Mouse (Mus musculus): ENCODE measurements around the gene Hs3st6. TPM values are rescaled to one million over a fixed set of nuclear protein-coding genes. Genes with fewer than 3 reads are reported as not detected.

Gene Hs3st6
- polyA plus RNA-seq, 1 experiment from 2014 or later: not detected

DNA sequence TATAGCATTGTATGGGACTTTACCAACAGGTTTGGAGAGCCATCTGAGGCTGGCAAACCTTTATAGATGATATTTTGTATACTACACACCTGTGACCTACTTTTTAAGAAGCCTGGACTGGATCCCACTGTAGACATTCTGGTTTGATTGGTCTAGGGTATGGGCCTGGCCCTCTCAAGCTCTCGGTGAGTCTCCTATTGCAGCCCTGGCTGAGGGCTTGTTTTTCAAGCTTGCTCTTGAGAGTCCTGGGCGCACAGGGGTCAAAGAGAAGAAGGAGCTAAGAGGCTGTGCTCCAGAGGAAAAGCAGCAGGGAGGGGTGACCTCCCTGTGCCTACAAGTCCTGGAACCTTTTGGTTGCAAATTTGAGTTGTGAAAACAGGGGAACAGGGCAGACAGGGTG, 24.3 kb downstream of the Hs3st6 start:
- H3K9ac ChIP-seq (replicated peaks; ENCODE audit: low read depth, low read length): no peak overlapping the region
- no peak overlapping the region for H3K4me3 ChIP-seq (ENCODE audit: low read depth, low read length)
- H3K36me3 ChIP-seq (ENCODE audit: control insufficient read depth, insufficient read depth, low read length): no peaks in the 10 kb centered on the region
- no peaks in the 10 kb centered on the region for H3K4me1 ChIP-seq (ENCODE audit: control insufficient read depth, insufficient read depth, low read length)
- no peak overlapping the region for H3K27ac ChIP-seq (ENCODE audit: low read depth, low read length)
- H3K4me2 ChIP-seq (ENCODE audit: low read depth, low read length): no peak overlapping the region
- H3K9me3 ChIP-seq (ENCODE audit: control insufficient read depth, low read length): no peaks in the 10 kb centered on the region
- WGBS: 58% methylated on average over 2 of the region's 2 CpGs
- no peaks in the 10 kb centered on the region for H3K27me3 ChIP-seq (ENCODE audit: control insufficient read depth, insufficient read depth, low read length)
- ATAC-seq (ENCODE audit: low read depth): no peak

DNA sequence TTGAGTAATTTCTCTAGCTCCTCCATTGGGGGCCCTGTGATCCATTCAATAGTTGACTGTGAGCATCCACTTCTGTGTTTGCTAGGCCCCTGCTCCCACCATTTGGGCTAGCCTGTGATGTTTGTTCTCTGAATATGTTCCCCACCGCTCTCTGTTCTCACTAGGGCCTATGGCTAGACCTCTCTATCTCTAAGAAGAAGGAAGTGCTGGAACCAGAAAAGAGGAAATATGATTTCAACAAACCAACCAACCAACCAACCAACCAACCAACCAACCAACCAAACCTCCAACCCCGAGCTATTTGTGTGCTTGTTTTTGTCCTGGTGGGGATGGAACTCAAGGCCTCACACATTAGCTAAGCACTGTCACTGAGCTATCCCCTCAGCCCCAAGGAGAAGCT, 28.0 kb downstream of the Hs3st6 start:
- 89% methylated on average over 2 of the region's 2 CpGs for WGBS
- Histone ChIP-seq H3K27ac (ENCODE audit: low read depth, low read length) (no peak overlapping the region), H3K27me3 (ENCODE audit: control insufficient read depth, insufficient read depth, low read length) (no peaks in the 10 kb centered on the region), H3K4me1 (ENCODE audit: control insufficient read depth, insufficient read depth, low read length) (no peaks in the 10 kb centered on the region), H3K36me3 (ENCODE audit: control insufficient read depth, insufficient read depth, low read length) (no peaks in the 10 kb centered on the region), H3K4me2 (ENCODE audit: low read depth, low read length) (no peak overlapping the region), H3K9ac (replicated peaks; ENCODE audit: low read depth, low read length) (no peak overlapping the region), H3K9me3 (ENCODE audit: control insufficient read depth, low read length) (no peaks in the 10 kb centered on the region), H3K4me3 (ENCODE audit: low read depth, low read length) (no peak overlapping the region)
- ATAC-seq (ENCODE audit: low read depth): no peak

DNA sequence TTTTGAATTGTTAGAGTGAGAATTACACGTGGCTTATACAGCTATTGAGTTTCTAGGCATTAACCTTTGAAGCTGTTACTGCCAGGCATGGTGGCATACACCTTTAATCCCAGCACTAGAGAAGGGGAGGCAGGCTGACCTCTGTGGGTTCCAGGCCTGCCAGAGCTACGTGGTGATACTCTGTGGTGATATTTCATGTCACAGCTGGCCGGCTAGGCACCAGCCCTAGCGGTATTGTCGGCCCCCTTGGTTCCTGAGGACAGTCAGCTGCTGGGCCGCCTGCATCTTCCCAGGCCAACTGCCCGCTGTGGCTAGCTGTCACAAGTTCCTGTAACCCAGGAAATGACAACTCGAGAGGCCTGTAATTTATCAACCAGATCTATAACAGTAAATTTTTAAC, 39.4 kb downstream of the Hs3st6 start:
- H3K9me3 ChIP-seq (ENCODE audit: control insufficient read depth, low read length): no peaks in the 10 kb centered on the region
- no peaks in the 10 kb centered on the region for H3K27me3 ChIP-seq (ENCODE audit: control insufficient read depth, insufficient read depth, low read length)
- no peak overlapping the region for H3K27ac ChIP-seq (ENCODE audit: low read depth, low read length)
- no peak overlapping the region for H3K4me2 ChIP-seq (ENCODE audit: low read depth, low read length)
- no peaks in the 10 kb centered on the region for H3K4me1 ChIP-seq (ENCODE audit: control insufficient read depth, insufficient read depth, low read length)
- no peaks in the 10 kb centered on the region for H3K36me3 ChIP-seq (ENCODE audit: control insufficient read depth, insufficient read depth, low read length)
- no peak overlapping the region for H3K4me3 ChIP-seq (ENCODE audit: low read depth, low read length)
- H3K9ac ChIP-seq (replicated peaks; ENCODE audit: low read depth, low read length): no peak overlapping the region
- ATAC-seq (ENCODE audit: low read depth): no peak
- 63% methylated on average over 8 of the region's 8 CpGs for WGBS

DNA sequence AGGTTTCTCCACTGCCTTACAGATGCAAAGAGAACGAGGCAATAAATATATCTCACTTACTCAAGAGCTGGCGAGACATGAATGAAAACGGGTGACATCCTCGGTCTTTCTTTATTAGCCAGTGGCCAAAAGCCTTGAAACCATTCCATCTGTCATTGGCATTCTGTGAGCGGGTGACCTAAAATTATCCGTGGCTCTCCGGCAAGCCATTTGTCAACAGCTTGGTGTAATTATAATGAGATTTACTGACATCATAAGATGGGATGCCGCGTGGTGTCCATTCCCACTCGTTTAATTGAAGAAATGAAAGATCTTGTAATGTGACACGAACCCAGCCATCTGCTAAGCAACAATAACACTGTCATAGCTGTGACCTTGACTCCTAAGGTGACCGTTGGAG, 42.0 kb downstream of the Hs3st6 start:
- no peaks in the 10 kb centered on the region for H3K9me3 ChIP-seq (ENCODE audit: control insufficient read depth, low read length)
- H3K36me3 ChIP-seq (ENCODE audit: control insufficient read depth, insufficient read depth, low read length): no peaks in the 10 kb centered on the region
- H3K4me2 ChIP-seq (ENCODE audit: low read depth, low read length): no peak overlapping the region
- H3K4me3 ChIP-seq (ENCODE audit: low read depth, low read length): no peak overlapping the region
- H3K27me3 ChIP-seq (ENCODE audit: control insufficient read depth, insufficient read depth, low read length): no peaks in the 10 kb centered on the region
- H3K9ac ChIP-seq (replicated peaks; ENCODE audit: low read depth, low read length): no peak overlapping the region
- WGBS: 58% methylated on average over 12 of the region's 12 CpGs
- ATAC-seq (ENCODE audit: low read depth): no peak
- no peaks in the 10 kb centered on the region for H3K4me1 ChIP-seq (ENCODE audit: control insufficient read depth, insufficient read depth, low read length)
- H3K27ac ChIP-seq (ENCODE audit: low read depth, low read length): no peak overlapping the region

DNA sequence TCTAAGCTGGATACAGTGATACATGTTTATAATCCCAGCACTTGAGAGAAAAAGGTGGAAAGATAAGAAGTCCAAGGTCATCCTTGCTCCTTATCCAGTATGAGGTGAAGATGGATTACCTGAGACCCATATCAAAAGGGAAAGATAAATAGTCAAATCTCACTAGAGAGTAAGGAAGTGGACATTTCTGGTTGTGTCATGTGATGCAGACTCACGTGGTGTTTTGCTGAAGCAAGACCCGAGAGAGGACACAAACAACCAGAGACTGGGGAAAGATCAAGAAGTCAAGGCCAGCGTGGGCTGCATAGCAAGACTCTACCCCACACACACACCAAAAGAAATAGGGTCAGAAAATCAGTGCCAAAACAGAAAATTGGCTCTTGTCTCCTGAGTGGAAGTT, 44.2 kb downstream of the Hs3st6 start:
- Histone ChIP-seq H3K4me3 (ENCODE audit: low read depth, low read length) (no peak overlapping the region), H3K36me3 (ENCODE audit: control insufficient read depth, insufficient read depth, low read length) (no peaks in the 10 kb centered on the region), H3K4me1 (ENCODE audit: control insufficient read depth, insufficient read depth, low read length) (no peaks in the 10 kb centered on the region), H3K27ac (ENCODE audit: low read depth, low read length) (no peak overlapping the region), H3K9me3 (ENCODE audit: control insufficient read depth, low read length) (no peaks in the 10 kb centered on the region), H3K4me2 (ENCODE audit: low read depth, low read length) (no peak overlapping the region), H3K27me3 (ENCODE audit: control insufficient read depth, insufficient read depth, low read length) (no peaks in the 10 kb centered on the region), H3K9ac (replicated peaks; ENCODE audit: low read depth, low read length) (no peak overlapping the region)
- no peak for ATAC-seq (ENCODE audit: low read depth)
- 73% methylated on average over 3 of the region's 3 CpGs for WGBS

DNA sequence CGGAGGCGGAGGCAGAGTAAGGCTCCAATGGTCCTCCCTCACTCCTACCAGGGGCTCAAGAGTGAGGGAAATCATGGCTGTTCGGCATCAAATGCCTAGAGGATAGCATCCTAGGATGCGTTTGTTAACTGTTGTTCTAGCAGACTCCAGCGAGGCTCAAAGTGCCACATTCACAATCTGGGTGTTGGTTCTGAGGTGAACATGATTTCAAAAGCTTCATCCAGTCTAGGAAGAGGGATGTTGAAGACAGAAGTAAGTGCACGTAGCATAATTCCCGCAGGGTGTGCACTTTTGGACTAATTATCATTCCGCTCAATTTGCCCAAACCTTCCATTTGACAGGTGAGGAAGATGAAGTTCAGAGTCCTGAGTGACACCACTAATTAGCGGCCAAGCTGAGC, 45.4 kb downstream of the Hs3st6 start:
- no peak for ATAC-seq (ENCODE audit: low read depth)
- Histone ChIP-seq H3K4me1 (ENCODE audit: control insufficient read depth, insufficient read depth, low read length) (no peaks in the 10 kb centered on the region), H3K4me3 (ENCODE audit: low read depth, low read length) (no peak overlapping the region), H3K9me3 (ENCODE audit: control insufficient read depth, low read length) (no peaks in the 10 kb centered on the region), H3K27me3 (ENCODE audit: control insufficient read depth, insufficient read depth, low read length) (no peaks in the 10 kb centered on the region; the same call in 1 of the 2 replicates), H3K36me3 (ENCODE audit: control insufficient read depth, insufficient read depth, low read length) (no peaks in the 10 kb centered on the region), H3K4me2 (ENCODE audit: low read depth, low read length) (no peak overlapping the region), H3K27ac (ENCODE audit: low read depth, low read length) (no peak overlapping the region), H3K9ac (replicated peaks; ENCODE audit: low read depth, low read length) (no peak overlapping the region)
- 58% methylated on average over 9 of the region's 9 CpGs for WGBS

DNA sequence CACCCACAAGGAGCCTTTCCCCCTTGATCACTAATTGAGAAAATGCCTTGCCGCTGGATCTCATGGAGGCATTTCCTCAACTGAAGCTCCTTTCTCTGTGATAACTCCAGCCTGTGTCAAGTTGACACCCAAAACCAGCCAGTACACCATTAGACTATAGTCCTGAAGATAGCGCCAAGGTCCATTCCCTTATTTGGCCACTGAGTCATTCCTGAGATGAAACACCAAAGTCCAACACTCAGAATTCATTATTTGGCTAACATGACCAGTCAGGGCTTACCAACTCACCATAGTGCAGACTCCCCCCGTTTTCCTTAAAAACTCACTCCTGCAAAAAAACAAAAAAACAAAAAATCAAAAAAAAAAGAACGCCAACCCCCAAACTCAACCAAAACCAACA, 46.7 kb downstream of the Hs3st6 start:
- Histone ChIP-seq H3K27ac (ENCODE audit: low read depth, low read length) (no peak overlapping the region), H3K4me3 (ENCODE audit: low read depth, low read length) (no peak overlapping the region), H3K4me1 (ENCODE audit: control insufficient read depth, insufficient read depth, low read length) (no peaks in the 10 kb centered on the region), H3K9me3 (ENCODE audit: control insufficient read depth, low read length) (no peaks in the 10 kb centered on the region), H3K27me3 (ENCODE audit: control insufficient read depth, insufficient read depth, low read length) (peaks cover 10% of the 10 kb centered on the region; the same call in 1 of the 2 replicates), H3K4me2 (ENCODE audit: low read depth, low read length) (no peak overlapping the region), H3K36me3 (ENCODE audit: control insufficient read depth, insufficient read depth, low read length) (no peaks in the 10 kb centered on the region), H3K9ac (replicated peaks; ENCODE audit: low read depth, low read length) (no peak overlapping the region)
- no peak for ATAC-seq (ENCODE audit: low read depth)
- WGBS: 91% methylated on average over 4 of the region's 4 CpGs

DNA sequence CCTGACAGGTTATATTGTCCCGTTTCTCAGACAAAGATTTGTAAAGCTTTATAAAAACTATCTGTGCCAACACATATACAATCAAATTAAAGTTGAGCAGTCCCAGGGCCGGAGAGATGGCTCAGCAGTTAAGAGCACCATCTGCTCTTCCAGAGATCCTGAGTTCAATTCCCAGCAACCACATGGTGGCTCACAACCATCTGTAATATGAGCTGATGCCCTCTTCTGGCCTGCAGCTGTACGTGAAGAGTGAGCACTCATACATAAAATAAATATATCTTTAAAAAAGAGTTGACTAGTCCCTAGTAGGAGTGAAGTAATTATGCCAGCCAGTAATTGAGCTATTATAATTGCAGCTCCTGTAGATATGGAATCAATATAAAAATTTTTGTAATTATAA, 47.7 kb downstream of the Hs3st6 start:
- Histone ChIP-seq H3K4me3 (ENCODE audit: low read depth, low read length) (no peak overlapping the region), H3K9ac (replicated peaks; ENCODE audit: low read depth, low read length) (no peak overlapping the region), H3K36me3 (ENCODE audit: control insufficient read depth, insufficient read depth, low read length) (no peaks in the 10 kb centered on the region), H3K4me2 (ENCODE audit: low read depth, low read length) (no peak overlapping the region), H3K27ac (ENCODE audit: low read depth, low read length) (no peak overlapping the region), H3K27me3 (ENCODE audit: control insufficient read depth, insufficient read depth, low read length) (peaks cover 18% of the 10 kb centered on the region; the same call in 1 of the 2 replicates), H3K4me1 (ENCODE audit: control insufficient read depth, insufficient read depth, low read length) (no peaks in the 10 kb centered on the region), H3K9me3 (ENCODE audit: control insufficient read depth, low read length) (no peaks in the 10 kb centered on the region)
- 53% methylated on average over 3 of the region's 3 CpGs for WGBS
- ATAC-seq (ENCODE audit: low read depth): no peak

DNA sequence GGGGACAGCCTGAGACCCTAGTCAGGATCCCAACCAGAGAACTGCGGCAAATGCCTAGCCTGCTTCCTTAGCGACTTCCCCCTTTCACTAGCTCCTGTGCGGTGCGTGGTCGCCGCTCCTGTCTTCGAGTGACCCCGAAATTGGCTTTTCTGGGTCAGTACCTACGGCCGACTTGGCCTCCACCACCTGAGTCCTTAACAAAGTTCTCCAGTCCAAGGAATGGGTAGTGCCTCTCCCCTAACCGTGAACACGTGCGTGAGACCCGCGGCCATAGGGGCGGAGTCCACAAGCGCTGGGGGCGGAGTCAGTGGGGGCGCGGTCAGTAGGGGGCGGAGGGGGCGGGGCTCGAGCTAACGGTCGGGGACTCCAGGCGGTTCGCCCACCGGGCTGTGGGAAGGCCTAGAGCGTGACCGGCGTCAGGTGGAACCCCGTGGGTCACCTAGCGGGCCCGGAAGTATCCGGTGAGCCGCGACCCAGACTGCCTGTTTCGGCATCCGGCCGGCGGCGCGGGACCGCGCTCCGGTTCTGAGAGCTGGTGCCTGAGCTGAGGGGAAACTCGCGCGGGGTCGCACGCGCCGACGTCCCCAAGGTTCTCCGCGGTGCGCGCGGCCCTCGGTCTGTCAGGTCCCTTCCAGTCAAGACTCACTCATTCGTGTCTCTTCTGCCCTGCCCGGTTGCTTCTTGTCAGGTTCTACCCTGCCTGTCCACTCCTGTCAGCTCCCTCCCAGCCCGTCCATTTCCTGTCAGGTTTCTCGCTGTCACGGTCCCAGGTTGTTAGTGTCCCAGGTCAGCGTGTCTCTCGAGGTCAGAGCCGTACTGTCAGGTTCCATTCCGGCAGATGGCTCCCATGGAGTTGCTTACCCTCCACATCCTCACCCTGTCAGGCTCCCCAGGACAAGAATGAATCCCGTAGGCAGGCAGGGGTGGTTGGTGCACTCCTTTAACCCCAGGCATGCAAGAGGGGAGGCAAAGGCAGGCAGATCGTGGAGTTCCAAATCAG, 51.5 kb downstream of the Hs3st6 start, which contains the start of gene Meiob:
Gene Meiob, plus strand, starts transcription at position 338 of the 1,000 bp plus-strand sequence.
- no peaks in the 10 kb centered on the region for H3K4me1 ChIP-seq (ENCODE audit: control insufficient read depth, insufficient read depth, low read length)
- H3K36me3 ChIP-seq (ENCODE audit: control insufficient read depth, insufficient read depth, low read length): no peaks in the 10 kb centered on the region
- peaks cover 18% of the 10 kb centered on the region; the same call in 1 of the 2 replicates for H3K27me3 ChIP-seq (ENCODE audit: control insufficient read depth, insufficient read depth, low read length)
- peak within 1 kb of the TSS; percentile 58 for H3K4me3 ChIP-seq (ENCODE audit: low read depth, low read length)
- ATAC-seq (ENCODE audit: low read depth): peak; percentile 56; the same call in 1 of the 2 replicates
- WGBS: under 1% methylated on average over 64 of the region's 71 CpGs
- peak within 1 kb of the TSS; percentile 56 for H3K9ac ChIP-seq (replicated peaks; ENCODE audit: low read depth, low read length)
- H3K27ac ChIP-seq (ENCODE audit: low read depth, low read length): no peak within 1 kb of the TSS
- peak within 1 kb of the TSS; percentile 80 for H3K4me2 ChIP-seq (ENCODE audit: low read depth, low read length)
- H3K9me3 ChIP-seq (ENCODE audit: control insufficient read depth, low read length): no peaks in the 10 kb centered on the region
